Mouse (Mus musculus) midbrain, embryonic 13.5 days (tissue): ENCODE results near the gene Mmp15. TPM values are rescaled to one million over a fixed set of nuclear protein-coding genes. Genes with fewer than 3 reads are reported as not detected.
A peak's percentile ranks its signal among the peaks of the same experiment; 100 is the strongest.

Experiments used
- ATAC-seq: fragments of 200-750 bp; cut with Nextera tagmentation; 2 replicates; pipeline ENCODE4 v1.8.0; 2017; ENCODE audit warnings: mild to moderate bottlenecking, moderate TSS enrichment, moderate library complexity
- H3K27ac ChIP-seq: fragments of 300-500 bp; sonication (generic); 2 replicates; pipeline ENCODE4 v1.5.1; 2015; ENCODE audit warnings: inconsistent platforms, mild to moderate bottlenecking, moderate library complexity
- H3K27me3 ChIP-seq: fragments of 300-500 bp; sonication (generic); 2 replicates; pipeline ENCODE4 v1.6.1; 2015; ENCODE audit warnings: mild to moderate bottlenecking, inconsistent platforms
- H3K36me3 ChIP-seq: fragments of 300-500 bp; sonication (generic); 2 replicates; pipeline ENCODE4 v1.6.1; 2015; ENCODE audit warnings: mild to moderate bottlenecking, inconsistent platforms
- H3K4me1 ChIP-seq: fragments of 300-500 bp; sonication (generic); replicated peaks from 2 replicates; pipeline ENCODE4 v1.6.1; 2015; ENCODE audit warnings: inconsistent platforms
- H3K4me2 ChIP-seq: fragments of 300-500 bp; sonication (generic); replicated peaks from 2 replicates; pipeline ENCODE4 v1.6.1; 2015; ENCODE audit warnings: moderate library complexity, mild to moderate bottlenecking, inconsistent platforms
- H3K4me3 ChIP-seq: fragments of 300-500 bp; sonication (generic); replicated peaks from 2 replicates; pipeline ENCODE4 v1.5.1; 2015; ENCODE audit warnings: mild to moderate bottlenecking, inconsistent platforms
- H3K9ac ChIP-seq: fragments of 300-500 bp; sonication (generic); replicated peaks from 2 replicates; pipeline ENCODE4 v1.6.1; 2015; ENCODE audit warnings: mild to moderate bottlenecking, inconsistent platforms
- H3K9me3 ChIP-seq: fragments of 300-500 bp; sonication (generic); 2 replicates; pipeline ENCODE4 v1.6.1; 2016; ENCODE audit warnings: mild to moderate bottlenecking, inconsistent platforms
- WGBS: fragments of 180-500 bp; shearing (Covaris S2); methylation state at CpG from one replicate; pipeline ENCODE4 v1.1.7; 2015; 5-methylcytosine and 5-hydroxymethylcytosine counted together
- polyA plus RNA-seq: library from polyadenylated mRNA; unstranded; fragments of >200 nt; fragmentation: Nextera tagmentation; extraction: Ambion mirVana; gene quantifications from 2 replicates; pipeline ENCODE4 v1.2.1, GENCODE M21; 2015

Mmp15 gene
- polyA plus RNA-seq, 1 experiment from 2014 or later, result 15.3 TPM

DNA sequence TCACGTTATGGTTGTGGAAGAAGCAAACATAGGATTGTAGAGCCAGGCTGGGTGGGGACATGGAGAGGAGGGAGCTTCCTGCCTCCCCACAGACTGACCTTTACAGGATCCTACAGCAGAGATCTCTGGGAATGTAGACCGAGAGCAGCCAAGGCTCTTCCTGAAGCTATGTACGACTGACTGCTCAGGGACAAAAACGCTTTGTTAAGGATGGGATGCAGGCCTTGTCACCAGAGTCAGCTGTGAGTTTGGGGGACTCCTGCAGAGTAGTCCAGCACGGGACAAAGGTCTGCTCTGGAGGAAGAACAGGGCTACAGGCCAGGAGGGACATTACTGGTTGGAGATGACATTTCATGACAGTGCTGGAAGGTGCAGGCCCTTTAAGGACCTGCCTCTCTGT is 27.4 kb upstream of the Mmp15 start:
- 39% methylated on average over 5 of the region's 5 CpGs for WGBS
- ATAC-seq, result no peak
- Histone ChIP-seq H3K36me3 (peaks cover 62% of the 10 kb centered on the region), H3K9ac (no peak overlapping the region), H3K4me2 (no peak overlapping the region), H3K4me3 (no peak overlapping the region), H3K27ac (no peak overlapping the region), H3K4me1 (peaks cover 44% of the 10 kb centered on the region), H3K9me3 (no peaks in the 10 kb centered on the region), H3K27me3 (peaks cover 7% of the 10 kb centered on the region)

DNA sequence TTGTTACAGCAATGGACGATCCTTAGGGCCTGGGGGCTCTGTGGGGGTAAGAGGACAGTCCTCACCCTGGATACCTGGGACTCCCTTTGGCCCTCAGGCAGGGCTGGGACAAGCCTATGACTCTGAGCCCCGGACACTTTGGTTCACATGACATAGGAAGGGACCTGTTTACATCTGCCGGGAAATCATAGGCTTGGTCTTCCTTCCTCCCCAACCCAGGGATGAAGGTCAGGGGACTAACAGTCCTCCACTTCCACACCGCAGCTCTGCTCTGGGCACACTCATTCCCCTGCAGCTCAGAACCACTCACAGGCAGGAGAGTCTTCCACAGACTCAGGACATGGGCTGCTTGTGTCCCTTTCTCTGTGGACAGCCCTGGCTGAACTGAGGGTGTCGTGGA is 25.2 kb upstream of the Mmp15 start:
- no peak overlapping the region for H3K4me3 ChIP-seq
- H3K27ac ChIP-seq, result no peak overlapping the region
- H3K4me2 ChIP-seq, result no peak overlapping the region
- H3K27me3 ChIP-seq, result no peaks in the 10 kb centered on the region
- peaks cover 62% of the 10 kb centered on the region for H3K36me3 ChIP-seq
- no peak overlapping the region for H3K9ac ChIP-seq
- peaks cover 43% of the 10 kb centered on the region for H3K4me1 ChIP-seq
- H3K9me3 ChIP-seq, result no peaks in the 10 kb centered on the region
- ATAC-seq, result no peak
- 94% methylated on average over 5 of the region's 5 CpGs for WGBS

DNA sequence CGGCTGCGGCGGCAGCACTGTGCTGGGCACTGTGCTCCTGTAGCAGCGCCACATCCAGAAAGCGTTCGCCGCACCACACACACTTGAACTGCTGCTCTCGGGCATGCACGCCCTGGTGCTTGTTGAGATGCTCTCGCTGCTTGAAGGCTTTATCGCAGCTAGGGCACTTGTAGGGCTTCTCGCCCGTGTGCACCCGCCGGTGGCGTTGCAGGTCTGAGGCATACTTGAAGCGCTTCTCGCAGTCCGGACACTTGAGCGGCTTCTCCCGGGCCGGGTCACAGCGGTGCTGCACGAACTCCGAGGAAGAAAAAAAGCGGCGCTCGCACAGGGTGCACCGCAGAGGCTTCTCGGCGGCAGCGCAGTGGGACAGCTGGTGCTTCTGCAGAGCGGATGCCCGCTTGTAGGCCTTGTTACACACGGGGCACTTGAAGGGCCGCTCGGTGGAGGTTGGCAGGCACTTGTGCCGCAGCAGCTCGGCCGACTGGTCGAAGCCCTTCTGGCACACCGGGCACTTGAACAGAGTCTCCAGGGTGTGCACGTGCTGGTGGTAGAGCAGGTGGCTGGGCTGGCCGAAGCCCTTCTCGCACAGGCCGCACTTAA is 24.1 kb upstream of the Mmp15 start:
- H3K4me1 ChIP-seq, result peaks cover 47% of the 10 kb centered on the region
- no peaks in the 10 kb centered on the region for H3K9me3 ChIP-seq
- no peak overlapping the region for H3K4me2 ChIP-seq
- H3K27ac ChIP-seq, result no peak overlapping the region
- WGBS, result 86% methylated on average over 46 of the region's 46 CpGs
- no peak overlapping the region for H3K4me3 ChIP-seq
- H3K9ac ChIP-seq, result no peak overlapping the region
- H3K27me3 ChIP-seq, result no peaks in the 10 kb centered on the region
- H3K36me3 ChIP-seq, result peaks cover 62% of the 10 kb centered on the region
- no peak for ATAC-seq

DNA sequence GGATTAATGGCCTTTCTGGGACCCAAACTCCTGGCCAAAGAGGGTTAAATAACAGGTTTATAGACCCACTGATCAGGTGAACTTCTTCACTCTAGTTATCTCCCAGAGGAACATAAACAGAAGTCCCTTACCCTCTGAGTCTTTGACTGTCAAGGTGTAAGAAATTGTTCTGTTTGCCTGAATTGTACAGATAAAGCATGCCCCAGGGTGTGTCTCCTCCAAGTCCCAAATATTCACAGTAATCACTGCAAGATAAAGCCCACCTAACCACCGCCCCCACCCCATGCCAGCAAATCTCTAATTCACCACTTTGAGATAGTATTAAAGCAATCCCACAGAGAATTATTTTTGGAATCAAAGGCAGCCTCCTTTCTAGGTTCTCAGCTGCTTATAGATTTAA is 21.7 kb upstream of the Mmp15 start:
- Histone ChIP-seq H3K4me1 (peaks cover 39% of the 10 kb centered on the region), H3K9ac (peak overlapping the region; percentile 98), H3K36me3 (peaks cover 52% of the 10 kb centered on the region), H3K9me3 (no peaks in the 10 kb centered on the region), H3K27me3 (no peaks in the 10 kb centered on the region), H3K27ac (peak overlapping the region; percentile 92; the same call in 1 of the 2 replicates), H3K4me2 (peak overlapping the region; percentile 85), H3K4me3 (peak overlapping the region; percentile 85)
- 77% methylated on average over 1 of the region's 1 CpGs for WGBS
- ATAC-seq, result no peak

DNA sequence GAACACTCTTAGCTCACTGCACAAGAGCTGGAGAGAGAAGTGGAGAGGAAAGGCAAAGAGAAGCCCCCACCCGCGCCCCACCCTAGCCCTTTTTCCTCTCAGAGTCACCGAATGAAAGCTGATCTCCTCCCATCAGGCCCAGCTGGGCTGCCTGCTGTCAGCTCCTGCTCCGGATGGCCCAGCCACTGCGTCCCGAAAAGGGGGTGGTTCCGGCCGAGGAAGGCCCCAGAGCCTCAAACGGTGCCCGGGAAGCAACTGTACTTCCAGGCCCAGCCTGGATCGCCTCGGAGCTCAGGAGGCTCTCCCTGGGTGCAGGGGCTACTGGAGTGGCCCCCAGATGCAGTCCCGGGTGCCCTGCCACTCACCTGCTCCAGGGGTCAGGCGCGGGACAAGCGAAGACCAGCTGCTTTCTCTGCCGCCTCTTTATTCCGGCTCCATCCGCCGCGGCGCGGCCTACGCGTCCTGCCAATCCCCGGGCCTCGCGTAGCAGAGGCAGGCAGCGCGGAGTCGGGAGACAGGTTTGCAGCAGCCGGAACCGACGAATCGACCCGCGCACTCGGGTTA is 20.8 kb upstream of the Mmp15 start:
- WGBS, result under 1% methylated on average over 38 of the region's 38 CpGs
- ATAC-seq, result peak; percentile 58

DNA sequence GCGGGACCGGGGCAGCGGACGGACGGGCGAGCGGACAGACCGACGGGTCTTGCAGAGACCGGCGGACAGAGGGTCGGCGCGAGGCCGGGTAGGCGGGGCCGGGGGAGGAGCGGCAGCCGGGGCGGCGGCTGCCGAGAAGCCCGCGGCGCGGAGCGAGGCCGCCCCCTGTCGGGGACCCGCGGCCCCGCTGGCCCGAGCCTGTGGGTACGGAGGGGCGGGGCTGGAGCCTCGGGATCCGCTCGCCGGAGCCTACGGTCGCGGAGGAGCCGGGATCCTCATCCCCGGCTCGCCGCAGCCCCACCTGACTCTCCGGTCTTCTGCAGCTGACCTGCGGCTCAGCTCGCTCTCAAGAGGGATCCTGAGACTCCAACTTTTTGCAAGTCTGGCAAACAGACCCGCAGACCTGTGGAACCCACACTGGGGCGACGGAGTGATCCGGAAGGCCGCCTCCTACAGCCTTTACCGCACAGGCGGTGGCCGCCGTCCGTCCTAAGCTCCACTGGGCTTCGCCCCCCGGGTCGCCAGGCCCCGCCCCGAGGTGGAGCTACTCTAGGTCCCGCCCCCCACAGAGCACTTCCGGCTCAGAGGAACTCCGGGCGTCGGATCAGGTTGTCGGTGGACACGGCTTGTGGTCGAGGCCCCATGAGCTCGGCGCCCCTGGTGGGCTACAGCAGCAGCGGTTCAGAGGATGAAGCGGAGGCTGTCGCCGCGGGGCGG is 20.2 kb upstream of the Mmp15 start, which contains the start of the genes Zfp319 and Usb1:
Zfp319 (minus strand) TSS at position 231 of the 717 bp plus-strand sequence.
Usb1 (plus strand) TSS at position 565 of the 717 bp plus-strand sequence.
- H3K4me1 ChIP-seq, result peaks cover 31% of the 10 kb centered on the region
- WGBS, result under 1% methylated on average over 77 of the region's 80 CpGs
- peak within 1 kb of the TSS; percentile 85 for H3K4me3 ChIP-seq
- peak within 1 kb of the TSS; percentile 92 for H3K27ac ChIP-seq
- H3K36me3 ChIP-seq, result peaks cover 36% of the 10 kb centered on the region
- peak; percentile 94 for ATAC-seq
- no peaks in the 10 kb centered on the region for H3K27me3 ChIP-seq
- H3K9me3 ChIP-seq, result no peaks in the 10 kb centered on the region
- H3K4me2 ChIP-seq, result peak within 1 kb of the TSS; percentile 85
- peak within 1 kb of the TSS; percentile 98 for H3K9ac ChIP-seq

More for the DNA sequence above, 20.8 kb upstream of the Mmp15 start:
- no peaks in the 10 kb centered on the region for H3K9me3 ChIP-seq
- peak overlapping the region; percentile 85 for H3K4me3 ChIP-seq
- H3K27me3 ChIP-seq, result no peaks in the 10 kb centered on the region
- H3K4me1 ChIP-seq, result peaks cover 38% of the 10 kb centered on the region
- peak overlapping the region; percentile 92 for H3K27ac ChIP-seq
- H3K9ac ChIP-seq, result peak overlapping the region; percentile 98
- peak overlapping the region; percentile 85 for H3K4me2 ChIP-seq
- H3K36me3 ChIP-seq, result peaks cover 43% of the 10 kb centered on the region

DNA sequence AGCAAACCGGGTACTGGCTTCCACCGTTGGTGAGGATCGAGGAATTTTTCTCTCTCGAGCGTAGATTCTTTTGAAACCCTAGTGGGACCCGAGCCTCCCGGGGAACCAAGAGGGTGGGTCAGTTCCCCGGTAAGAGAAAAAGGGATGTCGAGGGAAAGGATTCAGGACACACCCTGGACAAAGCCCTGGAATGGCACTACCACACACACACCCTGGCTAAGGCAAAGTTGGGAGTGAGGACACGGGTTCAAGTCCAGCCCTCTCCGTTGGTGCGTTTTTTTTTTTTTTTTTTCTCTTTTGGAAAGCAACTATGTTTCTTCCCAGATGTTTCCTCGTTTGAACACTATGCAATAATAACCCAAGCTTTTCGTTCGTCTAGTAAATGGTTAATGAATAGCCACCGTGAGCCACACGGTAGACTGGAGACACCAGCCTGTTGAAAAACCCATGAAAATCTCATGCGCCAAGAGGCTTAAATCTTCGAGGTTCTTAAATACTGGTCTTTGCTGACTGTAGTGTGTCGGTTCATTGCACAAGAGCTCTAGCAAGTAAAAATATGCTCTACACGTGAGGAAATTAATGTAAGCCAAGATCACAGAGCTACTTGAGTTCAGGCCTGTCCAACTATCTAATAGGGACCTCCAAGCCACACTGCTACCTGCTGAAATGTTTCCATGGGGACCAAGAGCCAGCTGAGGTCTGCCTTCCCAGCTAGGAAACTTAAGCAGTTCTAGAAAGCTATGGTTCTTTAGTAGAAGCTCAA is 19.4 kb upstream of the Mmp15 start:
- Histone ChIP-seq H3K36me3 (peaks cover 35% of the 10 kb centered on the region), H3K4me2 (peak overlapping the region; percentile 85), H3K27ac (peak overlapping the region; percentile 92), H3K9ac (peak overlapping the region; percentile 98), H3K4me3 (peak overlapping the region; percentile 85), H3K27me3 (no peaks in the 10 kb centered on the region), H3K9me3 (no peaks in the 10 kb centered on the region), H3K4me1 (peaks cover 24% of the 10 kb centered on the region)
- ATAC-seq, result peak; percentile 57
- 29% methylated on average over 21 of the region's 21 CpGs for WGBS

DNA sequence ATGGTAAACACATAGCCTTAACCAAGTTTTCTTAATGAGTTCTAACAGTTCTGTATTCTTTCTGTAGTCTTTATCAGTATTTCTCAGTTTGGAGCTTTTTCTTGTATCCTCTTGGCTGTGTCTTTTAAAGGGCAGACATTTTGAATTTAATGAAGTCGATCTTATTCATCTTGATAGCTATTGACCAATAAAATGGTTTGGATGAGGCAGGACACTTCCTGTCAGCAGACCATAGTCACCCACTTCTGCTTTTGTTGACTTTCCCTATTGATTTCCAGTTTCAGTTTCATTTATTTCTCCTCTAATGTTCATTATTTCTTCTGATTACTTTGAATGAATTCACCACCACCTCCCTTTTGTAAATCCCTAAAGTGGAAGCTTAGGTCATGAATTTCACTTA is 16.4 kb upstream of the Mmp15 start:
- no peak overlapping the region for H3K27ac ChIP-seq
- ATAC-seq, result no peak
- H3K9ac ChIP-seq, result no peak overlapping the region
- H3K4me3 ChIP-seq, result no peak overlapping the region
- peaks cover 6% of the 10 kb centered on the region for H3K4me1 ChIP-seq
- H3K4me2 ChIP-seq, result no peak overlapping the region
- H3K36me3 ChIP-seq, result peaks cover 43% of the 10 kb centered on the region
- H3K27me3 ChIP-seq, result no peaks in the 10 kb centered on the region
- no peaks in the 10 kb centered on the region for H3K9me3 ChIP-seq
- WGBS, result 98% methylated on average over 1 of the region's 1 CpGs

- peaks cover 5% of the 10 kb centered on the region for H3K4me1 ChIP-seq
- no peaks in the 10 kb centered on the region for H3K9me3 ChIP-seq
- H3K4me3 ChIP-seq, result no peak overlapping the region
- H3K36me3 ChIP-seq, result peaks cover 47% of the 10 kb centered on the region
- no peaks in the 10 kb centered on the region for H3K27me3 ChIP-seq
- H3K27ac ChIP-seq, result no peak overlapping the region
- ATAC-seq, result no peak
- H3K4me2 ChIP-seq, result no peak overlapping the region
- H3K9ac ChIP-seq, result no peak overlapping the region
These were observed 15.7 kb upstream of the Mmp15 start for GRCm38 (mm10) chr8:95336363-95336762.

DNA sequence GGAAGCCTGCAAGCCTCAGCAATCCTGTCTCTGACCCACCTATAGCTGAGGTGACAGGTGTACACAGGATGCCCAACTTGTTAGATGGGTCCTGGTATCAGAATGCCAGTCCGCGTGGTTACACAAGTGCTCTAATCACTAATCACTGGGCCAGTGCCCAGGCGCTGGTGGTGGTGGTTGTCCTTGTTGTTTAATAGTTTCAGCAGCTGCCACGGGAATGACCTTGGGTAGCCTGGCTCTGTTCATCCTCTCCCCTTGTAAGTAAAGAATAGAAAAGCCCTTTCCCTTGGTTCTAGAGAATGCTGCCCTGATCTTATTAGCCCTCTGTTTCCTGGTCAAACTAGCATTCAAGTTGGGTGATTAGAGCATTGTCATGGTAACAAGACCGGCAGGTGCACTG is 10.3 kb upstream of the Mmp15 start:
- no peak overlapping the region for H3K9ac ChIP-seq
- 67% methylated on average over 5 of the region's 5 CpGs for WGBS
- H3K4me1 ChIP-seq, result no peaks in the 10 kb centered on the region
- no peak for ATAC-seq
- H3K4me3 ChIP-seq, result no peak overlapping the region
- H3K27ac ChIP-seq, result no peak overlapping the region
- H3K4me2 ChIP-seq, result no peak overlapping the region
- no peaks in the 10 kb centered on the region for H3K27me3 ChIP-seq
- H3K36me3 ChIP-seq, result peaks cover 64% of the 10 kb centered on the region
- no peaks in the 10 kb centered on the region for H3K9me3 ChIP-seq

GRCm38 (mm10) chr8:95344668-95345067 is 7.4 kb upstream of the Mmp15 start:
- Histone ChIP-seq H3K9ac (no peak overlapping the region), H3K4me2 (no peak overlapping the region), H3K27me3 (peaks cover under 1% of the 10 kb centered on the region; the same call in 1 of the 2 replicates), H3K9me3 (no peaks in the 10 kb centered on the region), H3K36me3 (peaks cover 40% of the 10 kb centered on the region), H3K4me3 (no peak overlapping the region), H3K4me1 (peaks cover 16% of the 10 kb centered on the region), H3K27ac (no peak overlapping the region)
- ATAC-seq, result no peak
- WGBS, result 71% methylated on average over 6 of the region's 6 CpGs
